Mouse (Mus musculus) layer of hippocampus, postnatal 10 days (tissue): Measurements from ENCODE around the gene Klf5. TPM values are rescaled to one million over a fixed set of nuclear protein-coding genes. Genes with fewer than 3 reads are reported as not detected.

Experiments used
- DNase-seq, 2 experiments: peaks; one replicate each; pipeline ENCODE4 v3.0.0; 2021; ENCODE audit warnings: low spot score in 2 of 2
- total RNA-seq, 2 experiments: library from RNA; stranded (reverse); gene quantifications; 2 replicates each; pipeline ENCODE4 v1.2.3; 2021

Klf5 gene
- total RNA-seq, 2 experiments from 2014 or later, result 8.1 to 8.5 TPM

GRCm38 (mm10) chr14:99309606-99310005, 11.1 kb downstream of the Klf5 start:
- DNase-seq, result no peak

- no peak for DNase-seq
Observed at GRCm38 (mm10) chr14:99310358-99310757, 11.9 kb downstream of the Klf5 start.

- no peak for DNase-seq
Observed at GRCm38 (mm10) chr14:99313062-99313461, 14.6 kb downstream of the Klf5 start.

- DNase-seq, result no peak
Observed at GRCm38 (mm10) chr14:99316275-99316674, 17.8 kb downstream of the Klf5 start.

GRCm38 (mm10) chr14:99320736-99321135, 22.2 kb downstream of the Klf5 start:
- DNase-seq, result no peak

GRCm38 (mm10) chr14:99323376-99323775, 24.9 kb downstream of the Klf5 start:
- no peak for DNase-seq

- no peak for DNase-seq
Observed at GRCm38 (mm10) chr14:99324523-99324922, 26.0 kb downstream of the Klf5 start.

GRCm38 (mm10) chr14:99325597-99326472, 27.3 kb downstream of the Klf5 start:
- no peak for DNase-seq

GRCm38 (mm10) chr14:99336598-99336997, 38.1 kb downstream of the Klf5 start:
- DNase-seq, result no peak

- no peak for DNase-seq
Observed at GRCm38 (mm10) chr14:99339021-99339420, 40.5 kb downstream of the Klf5 start.

GRCm38 (mm10) chr14:99339681-99340522, 41.4 kb downstream of the Klf5 start:
- DNase-seq, result no peak

GRCm38 (mm10) chr14:99340703-99341102, 42.2 kb downstream of the Klf5 start:
- DNase-seq, result no peak

GRCm38 (mm10) chr14:99348175-99348764, 49.8 kb downstream of the Klf5 start:
- DNase-seq, result no peak

GRCm38 (mm10) chr14:99349606-99350005, 51.1 kb downstream of the Klf5 start:
- no peak for DNase-seq

- no peak for DNase-seq
Observed at GRCm38 (mm10) chr14:99352989-99353388, 54.5 kb downstream of the Klf5 start.

- no peak for DNase-seq
Observed at GRCm38 (mm10) chr14:99354046-99354445, 55.6 kb downstream of the Klf5 start.

- no peak for DNase-seq
Observed at GRCm38 (mm10) chr14:99354761-99355609, 56.5 kb downstream of the Klf5 start.

- no peak for DNase-seq
Observed at GRCm38 (mm10) chr14:99355610-99355870, 57.0 kb downstream of the Klf5 start.

- DNase-seq, result no peak
Observed at GRCm38 (mm10) chr14:99362956-99363355, 64.5 kb downstream of the Klf5 start.

GRCm38 (mm10) chr14:99364007-99364784, 65.7 kb downstream of the Klf5 start:
- DNase-seq, result no peak
